Mouse (Mus musculus): ENCODE results near the gene Slc25a43. TPM values are rescaled to one million over a fixed set of nuclear protein-coding genes. Genes with fewer than 3 reads are reported as not detected.

Slc25a43 gene
- polyA plus RNA-seq (2012; rRNA removed), result 0.49 and 1.2 TPM in 2 replicates

DNA sequence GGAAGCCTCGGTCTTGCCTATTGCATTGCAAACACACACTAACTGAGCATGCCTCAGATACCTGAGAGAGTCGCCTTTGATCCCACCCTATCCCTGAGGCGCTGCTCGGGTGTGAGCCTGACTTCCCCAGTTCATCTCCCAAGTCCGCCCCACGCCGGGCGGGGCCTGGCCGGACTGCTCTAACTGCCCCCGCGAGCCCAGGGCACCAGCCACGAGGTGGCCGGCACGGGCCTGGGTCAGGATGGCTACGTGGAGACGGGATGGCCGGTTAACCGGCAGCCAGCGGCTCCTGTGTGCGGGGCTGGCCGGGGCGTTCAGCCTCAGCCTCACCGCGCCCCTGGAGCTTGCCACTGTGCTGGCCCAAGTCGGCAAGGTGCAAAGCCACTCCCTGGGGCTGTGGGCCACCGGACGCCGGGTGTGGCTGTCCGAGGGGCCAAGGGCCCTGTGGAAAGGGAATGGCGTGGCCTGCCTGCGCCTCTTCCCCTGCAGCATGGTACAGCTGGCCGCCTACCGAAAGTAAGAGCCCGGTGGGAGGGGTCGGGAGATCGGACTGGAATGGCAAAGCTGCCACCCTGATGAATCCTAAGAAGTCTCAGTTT lies at the start of gene Slc25a43:
Slc25a43 (plus strand) TSS at position 157 of the 599 bp plus-strand sequence.

DNA sequence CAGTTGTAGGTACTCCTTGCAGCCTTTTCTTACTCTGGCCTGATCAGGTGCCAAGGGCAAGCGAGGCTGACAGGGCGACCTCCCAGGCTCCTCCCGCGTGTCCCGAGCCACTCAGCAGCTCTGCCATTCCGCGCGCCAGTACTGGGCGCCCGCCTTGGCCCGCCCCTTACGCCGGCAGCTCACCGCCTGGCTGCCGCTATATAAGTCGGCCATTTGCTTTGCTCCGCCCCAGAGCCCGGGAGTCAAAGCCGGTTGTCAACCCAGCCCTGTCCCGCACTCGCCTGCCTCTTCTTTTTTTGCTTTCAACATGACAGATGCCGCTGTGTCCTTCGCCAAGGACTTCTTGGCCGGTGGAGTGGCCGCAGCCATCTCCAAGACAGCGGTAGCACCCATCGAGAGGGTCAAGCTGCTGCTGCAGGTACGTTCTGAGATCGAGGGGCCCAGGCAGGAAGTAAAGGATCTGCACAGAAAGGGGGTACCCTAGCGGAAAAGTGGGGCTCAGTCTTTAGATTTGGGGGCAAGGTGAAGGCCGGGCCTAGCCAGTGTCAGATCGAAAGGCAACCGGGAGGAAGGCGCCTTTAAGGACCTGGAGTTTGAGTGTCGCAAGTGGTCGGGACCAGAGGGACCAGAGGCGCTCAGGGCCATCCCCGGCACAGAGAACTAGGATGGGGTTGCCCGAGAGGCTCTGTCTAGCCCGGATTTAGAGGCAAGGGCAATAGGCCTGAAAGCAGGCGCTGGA lies 52.1 kb downstream of the Slc25a43 start, which contains the start of gene Slc25a5:
Slc25a5 (plus strand) TSS at position 228 of the 739 bp plus-strand sequence.

Other genes starting within 250 kb of the Slc25a43 start
- 73.4 and 97.6 TPM in 2 replicates for gene Pgrmc1, start 145.5 kb upstream of the Slc25a43 start, polyA plus RNA-seq (2012; rRNA removed)
- 0.10 and 0.17 TPM in 2 replicates for gene Akap17b, start 98.3 kb upstream of the Slc25a43 start, polyA plus RNA-seq (2012; rRNA removed)
- 1,316 and 1,531 TPM in 2 replicates for gene Slc25a5, start 52.0 kb downstream of the Slc25a43 start, polyA plus RNA-seq (2012; rRNA removed)
- gene Ube2a, start 130.2 kb downstream of the Slc25a43 start, polyA plus RNA-seq (2012; rRNA removed), result 40.7 and 46.3 TPM in 2 replicates
- gene C330007P06Rik, start 130.5 kb downstream of the Slc25a43 start, polyA plus RNA-seq (2012; rRNA removed), result 10.1 and 15.5 TPM in 2 replicates
- 0.20 and 0.45 TPM in 2 replicates for gene Nkrf, start 159.2 kb downstream of the Slc25a43 start, polyA plus RNA-seq (2012; rRNA removed)
- gene Sept6, start 248.1 kb downstream of the Slc25a43 start, polyA plus RNA-seq (2012; rRNA removed), result 9.3 and 11.4 TPM in 2 replicates